Mouse (Mus musculus): ENCODE data around the gene Trpm6.

Gene Trpm6

GRCm38 (mm10) chr19:18889117-18889627 lies 139.4 kb downstream of the Trpm6 start:
- DNase-seq (ENCODE audit: low spot score) = no peak

- DNase-seq (ENCODE audit: low spot score) = no peak
Observed at GRCm38 (mm10) chr19:18889632-18890031, 139.8 kb downstream of the Trpm6 start.

- peak; percentile 7 for DNase-seq (ENCODE audit: low spot score)
Observed at GRCm38 (mm10) chr19:18890216-18890615, 140.4 kb downstream of the Trpm6 start.

GRCm38 (mm10) chr19:18898238-18898637 lies 148.5 kb downstream of the Trpm6 start:
- no peak for DNase-seq (ENCODE audit: low spot score)

- DNase-seq (ENCODE audit: low spot score) = no peak
Observed at GRCm38 (mm10) chr19:18902041-18902693, 152.4 kb downstream of the Trpm6 start.

DNA sequence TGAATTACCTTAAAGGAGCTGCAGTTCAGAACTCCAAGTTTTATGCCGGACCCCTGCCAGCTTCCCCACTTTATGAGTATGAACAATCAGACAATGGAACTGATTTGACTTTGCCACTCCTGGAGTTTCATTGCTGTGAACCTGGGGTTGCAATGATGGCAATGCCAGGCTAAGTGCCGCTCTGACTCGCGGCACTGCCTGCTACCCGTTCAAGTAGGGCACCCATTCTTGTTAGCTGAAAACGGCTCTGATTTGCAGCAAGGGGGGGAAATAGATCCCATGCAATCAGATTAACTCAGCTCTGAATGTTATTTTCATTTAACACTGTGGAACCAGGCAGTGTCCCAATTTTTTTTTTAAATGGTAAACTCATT lies 152.9 kb downstream of the Trpm6 start:
- no peak for DNase-seq (ENCODE audit: low spot score)

GRCm38 (mm10) chr19:18905511-18905910 lies 155.7 kb downstream of the Trpm6 start:
- no peak for DNase-seq (ENCODE audit: low spot score)

- no peak for DNase-seq (ENCODE audit: low spot score)
Observed at GRCm38 (mm10) chr19:18909641-18910040, 159.9 kb downstream of the Trpm6 start.

DNA sequence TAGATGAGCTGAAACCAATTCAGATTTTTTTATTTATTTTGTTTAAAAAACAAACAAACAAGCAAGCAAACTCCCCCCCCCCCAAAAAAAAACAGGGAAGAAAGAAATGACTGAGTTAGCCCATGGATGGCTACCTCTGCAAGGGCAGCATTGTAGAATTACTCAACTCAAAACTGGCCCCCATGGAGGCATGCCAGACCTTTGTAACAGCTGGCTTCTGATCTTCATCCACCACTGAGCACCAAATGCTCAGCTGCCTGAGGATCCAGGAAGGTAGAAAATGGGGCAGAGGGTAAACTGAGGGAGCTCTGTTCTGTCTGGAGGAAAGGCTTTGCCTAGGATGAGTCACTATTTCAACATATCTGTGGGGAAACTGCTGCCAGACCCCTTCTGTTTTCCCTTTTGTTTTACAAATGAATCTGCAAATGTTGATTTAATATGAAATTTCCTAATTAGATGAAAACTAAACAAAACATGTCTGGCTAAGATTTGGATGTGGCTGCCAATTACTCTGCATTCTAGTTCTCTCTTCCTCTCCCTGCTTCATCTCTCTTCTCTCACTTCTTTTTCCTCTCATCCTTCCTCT lies 162.1 kb downstream of the Trpm6 start:
- no peak for DNase-seq (ENCODE audit: low spot score)

- DNase-seq (ENCODE audit: low spot score) = no peak
Observed at GRCm38 (mm10) chr19:18941391-18941790, 191.6 kb downstream of the Trpm6 start.

All from ovary, adult 18-20 months (tissue).